In genomic region chr1:185253140-185253892, GRCm38 (mm10) we compare ENCODE assay signal across 9 mouse cellular contexts. TPM values are rescaled to one million over a fixed set of nuclear protein-coding genes. Genes with fewer than 3 reads are reported as not detected.
DNase-seq lines count a peak whose midpoint lies in the region; ATAC-seq and TF ChIP-seq lines count a peak whose summit lies in the region.
"Had no signal": no experiment of that assay in that cellular context is flagged by ENCODE, and none has a peak within 500 bp of the region (broad histone marks: within the 10 kb centered on the region; RNA-seq: fewer than 3 reads in every experiment).

No protein-coding gene starts in this region.

- H3K36me3 ChIP-seq in hindbrain, embryonic 11.5 days (ENCODE audit: control insufficient read depth, insufficient read depth, low read length) = peaks cover 5% of the 10 kb centered on the region; the same call in 1 of the 2 replicates
- peaks cover 61% of the 10 kb centered on the region for H3K36me3 ChIP-seq in hindbrain, embryonic 12.5 days

- no peak overlapping the region for H3K9ac ChIP-seq in hindbrain, embryonic 11.5 days (ENCODE audit: low read depth, low read length)
- H3K9ac ChIP-seq in hindbrain, embryonic 12.5 days = no peak overlapping the region
- H3K9ac ChIP-seq: limb, embryonic 15.5 days had no signal

- 80% methylated on average over 12 of the region's 12 CpGs for WGBS in hindbrain, embryonic 11.5 days
- WGBS in hindbrain, embryonic 12.5 days = 69% methylated on average over 12 of the region's 12 CpGs

- no peak for TF ChIP-seq CTCF in left cerebral cortex, adult 2 months (IDR thresholded peaks at IDR 0.05)

- no peak for ATAC-seq in hindbrain, embryonic 11.5 days (ENCODE audit: low FRiP score)
- ATAC-seq in hindbrain, embryonic 12.5 days (ENCODE audit: low FRiP score) = no peak
- peak; percentile 28; the same call in 1 of the 2 replicates for ATAC-seq in granulocyte monocyte progenitor cell, adult 5-6 weeks (replicated peaks; ENCODE audit: poor library complexity, severe bottlenecking)
- ATAC-seq in activated CD4-positive, CD25-positive, alpha-beta regulatory T cell, adult 4 months = no peak

- no peaks in the 10 kb centered on the region for H3K9me3 ChIP-seq in hindbrain, embryonic 11.5 days (ENCODE audit: control insufficient read depth, low read length)
- no peaks in the 10 kb centered on the region for H3K9me3 ChIP-seq in hindbrain, embryonic 12.5 days (replicated peaks)
- H3K9me3 ChIP-seq: limb, embryonic 15.5 days had no signal

- H3K4me3 ChIP-seq in hindbrain, embryonic 11.5 days (ENCODE audit: low read depth, low read length) = no peak overlapping the region
- H3K4me3 ChIP-seq in hindbrain, embryonic 12.5 days = no peak overlapping the region
- H3K4me3 ChIP-seq in left cerebral cortex, adult 2 months = no peak overlapping the region
- H3K4me3 ChIP-seq: limb, embryonic 15.5 days had no signal

- H3K4me1 ChIP-seq in hindbrain, embryonic 11.5 days (replicated peaks; ENCODE audit: control insufficient read depth, insufficient read depth, low read length) = 0 out of 2 replicates have a peak, but pooled peaks cover 2% of the 10 kb centered on the region
- 0 out of 2 replicates have a peak, but pooled peaks cover 4% of the 10 kb centered on the region for H3K4me1 ChIP-seq in hindbrain, embryonic 12.5 days
- H3K4me1 ChIP-seq: limb, embryonic 15.5 days had no signal

- no peak overlapping the region for H3K27ac ChIP-seq in hindbrain, embryonic 11.5 days (ENCODE audit: low read depth, low read length)
- H3K27ac ChIP-seq in hindbrain, embryonic 12.5 days = no peak overlapping the region
- H3K27ac ChIP-seq in left cerebral cortex, adult 2 months = no peak overlapping the region
- H3K27ac ChIP-seq: limb, embryonic 15.5 days had no signal

- intact Hi-C loops in left cerebral cortex, adult 2 months (cut with DNase I) = no loop called here

- H3K27me3 ChIP-seq in hindbrain, embryonic 11.5 days (ENCODE audit: control insufficient read depth, insufficient read depth, low read length) = no peaks in the 10 kb centered on the region
- H3K27me3 ChIP-seq in hindbrain, embryonic 12.5 days = no peaks in the 10 kb centered on the region
- H3K27me3 ChIP-seq: limb, embryonic 15.5 days had no signal

- H3K4me2 ChIP-seq in hindbrain, embryonic 11.5 days (replicated peaks; ENCODE audit: low read depth, low read length) = no peak overlapping the region
- H3K4me2 ChIP-seq in hindbrain, embryonic 12.5 days (replicated peaks) = no peak overlapping the region
- H3K4me2 ChIP-seq: limb, embryonic 15.5 days had no signal

- peak; percentile 5 for DNase-seq in hindbrain, embryonic 11.5 days (ENCODE audit: low spot score)
- peak; percentile 37 for DNase-seq in adrenal gland, postnatal 25 days
- DNase-seq in left cerebral cortex, adult 2 months (ENCODE audit: extremely low spot score in 1 of 2, low spot score in 2 of 2) = peak; percentile 52 to 68
- DNase-seq in skeletal muscle tissue, adult 2 months (ENCODE audit: low read depth, low spot score) = peak; percentile 27
- no peak for DNase-seq in T-cell, adult 2 months (ENCODE audit: low spot score)

RNA-seq across cellular contexts. Expression of gene Rab3gap2, which starts 49.4 kb away (rescaled TPM):
- polyA plus RNA-seq in hindbrain, embryonic 11.5 days (2014; fragmentation: Nextera tagmentation; extraction: Ambion mirVana) = 23.3 and 23.6 TPM in 2 replicates
- polyA plus RNA-seq in hindbrain, embryonic 12.5 days (2016; fragmentation: Nextera tagmentation; extraction: Ambion mirVana) = 27.4 and 28.7 TPM in 2 replicates
- 60.8 and 62.2 TPM in 2 replicates for total RNA-seq in adrenal gland, postnatal 25 days (2021)
- 51.7 and 54.4 TPM in 2 replicates for total RNA-seq in granulocyte monocyte progenitor cell, adult 5-6 weeks (2014; fragmentation: Nextera tagmentation)
- total RNA-seq in granulocyte monocyte progenitor cell, adult 5-6 weeks (2017) = 58.0 and 59.6 TPM in 2 replicates
- total RNA-seq in left cerebral cortex, adult 2 months (2021) = 10 to 100 TPM; 75.3 to 84.1 TPM
- polyA plus RNA-seq in activated CD4-positive, CD25-positive, alpha-beta regulatory T cell, adult 4 months (2017; shearing (Covaris generic)) = 10 to 100 TPM; 12.8 to 15.0 TPM
